Mouse (Mus musculus): ENCODE data around the gene Abhd16a. TPM values are rescaled to one million over a fixed set of nuclear protein-coding genes. Genes with fewer than 3 reads are reported as not detected.
"Not testable (repeated sequence)": the region's sequence is repeated elsewhere in the genome, so short reads cannot be mapped to it uniquely, and the experiment has no call there.

The Abhd16a gene
- polyA plus RNA-seq, 1 experiment from 2014 or later = 83.3 TPM

- H3K4me3 ChIP-seq = no peak within 1 kb of the TSS
- H3K9me3 ChIP-seq = no peaks in the 10 kb centered on the region
- H3K27me3 ChIP-seq = no peaks in the 10 kb centered on the region
- H3K27ac ChIP-seq = no peak within 1 kb of the TSS
- no peak within 1 kb of the TSS for H3K9ac ChIP-seq
- H3K36me3 ChIP-seq = peaks cover 6% of the 10 kb centered on the region; the same call in 1 of the 2 replicates
- H3K4me2 ChIP-seq (replicated peaks) = no peak within 1 kb of the TSS
- no peak for ATAC-seq (ENCODE audit: insufficient number of reproducible peaks, insufficient read depth, low FRiP score, low TSS enrichment)
- 80% methylated on average over 6 of the region's 6 CpGs for WGBS
- H3K4me1 ChIP-seq = no peaks in the 10 kb centered on the region
Observed at GRCm38 (mm10) chr17:35108097-35108496, 19.0 kb downstream of the Abhd16a start, which contains the start of gene Ly6g5c. Gene Ly6g5c, plus strand, starts transcription at chr17:35108279.

GRCm38 (mm10) chr17:35111774-35112173 is 22.7 kb downstream of the Abhd16a start:
- WGBS = 82% methylated on average over 9 of the region's 9 CpGs
- Histone ChIP-seq H3K4me2 (replicated peaks) (no peak overlapping the region), H3K36me3 (peaks cover 24% of the 10 kb centered on the region), H3K9ac (no peak overlapping the region), H3K4me3 (no peak overlapping the region), H3K27ac (no peak overlapping the region), H3K9me3 (no peaks in the 10 kb centered on the region), H3K27me3 (no peaks in the 10 kb centered on the region), H3K4me1 (no peaks in the 10 kb centered on the region)
- ATAC-seq (ENCODE audit: insufficient number of reproducible peaks, insufficient read depth, low FRiP score, low TSS enrichment) = no peak

- Histone ChIP-seq H3K4me3 (no peak within 1 kb of the TSS), H3K4me1 (peaks cover 8% of the 10 kb centered on the region), H3K27me3 (no peaks in the 10 kb centered on the region), H3K4me2 (replicated peaks) (no peak within 1 kb of the TSS), H3K36me3 (peaks cover 42% of the 10 kb centered on the region), H3K9me3 (no peaks in the 10 kb centered on the region), H3K27ac (no peak within 1 kb of the TSS), H3K9ac (no peak within 1 kb of the TSS)
- WGBS = 83% methylated on average over 8 of the region's 8 CpGs
- no peak for ATAC-seq (ENCODE audit: insufficient number of reproducible peaks, insufficient read depth, low FRiP score, low TSS enrichment)
Observed at GRCm38 (mm10) chr17:35115046-35116019, 26.3 kb downstream of the Abhd16a start, which contains the start of gene Ly6g5b. Gene Ly6g5b, minus strand, starts transcription at chr17:35115428.

GRCm38 (mm10) chr17:35120745-35121142 is 31.7 kb downstream of the Abhd16a start:
- peaks cover 43% of the 10 kb centered on the region for H3K36me3 ChIP-seq
- ATAC-seq (ENCODE audit: insufficient number of reproducible peaks, insufficient read depth, low FRiP score, low TSS enrichment) = no peak
- peak overlapping the region; percentile 90 for H3K4me2 ChIP-seq (replicated peaks)
- H3K27me3 ChIP-seq = no peaks in the 10 kb centered on the region
- 0% methylated on average over 33 of the region's 33 CpGs for WGBS
- peak overlapping the region; percentile 95 for H3K4me3 ChIP-seq
- H3K4me1 ChIP-seq = peaks cover 16% of the 10 kb centered on the region
- no peaks in the 10 kb centered on the region for H3K9me3 ChIP-seq
- H3K9ac ChIP-seq = peak overlapping the region; percentile 95
- peak overlapping the region; percentile 69 for H3K27ac ChIP-seq

- H3K4me1 ChIP-seq = peaks cover 16% of the 10 kb centered on the region
- peak within 1 kb of the TSS; percentile 95 for H3K9ac ChIP-seq
- WGBS = under 1% methylated on average over 50 of the region's 50 CpGs
- peak; percentile 94 for ATAC-seq (ENCODE audit: insufficient number of reproducible peaks, insufficient read depth, low FRiP score, low TSS enrichment)
- H3K27ac ChIP-seq = peak within 1 kb of the TSS; percentile 92
- no peaks in the 10 kb centered on the region for H3K27me3 ChIP-seq
- H3K4me3 ChIP-seq = peak within 1 kb of the TSS; percentile 95
- H3K4me2 ChIP-seq (replicated peaks) = peak within 1 kb of the TSS; percentile 90
- H3K36me3 ChIP-seq = peaks cover 38% of the 10 kb centered on the region
- H3K9me3 ChIP-seq = no peaks in the 10 kb centered on the region
Observed at GRCm38 (mm10) chr17:35121143-35121799, 32.2 kb downstream of the Abhd16a start, which contains the start of gene Gpank1. Gene Gpank1, plus strand, starts transcription at chr17:35121455.

- H3K27me3 ChIP-seq = no peaks in the 10 kb centered on the region
- peak within 1 kb of the TSS; percentile 95 for H3K9ac ChIP-seq
- peaks cover 21% of the 10 kb centered on the region for H3K4me1 ChIP-seq
- H3K27ac ChIP-seq = peak within 1 kb of the TSS; percentile 92
- H3K9me3 ChIP-seq = no peaks in the 10 kb centered on the region
- H3K36me3 ChIP-seq = peaks cover 34% of the 10 kb centered on the region
- peak; percentile 32 for ATAC-seq (ENCODE audit: insufficient number of reproducible peaks, insufficient read depth, low FRiP score, low TSS enrichment)
- WGBS = under 1% methylated on average over 19 of the region's 19 CpGs
- H3K4me3 ChIP-seq = peak within 1 kb of the TSS; percentile 95
- peak within 1 kb of the TSS; percentile 90 for H3K4me2 ChIP-seq (replicated peaks)
Observed at GRCm38 (mm10) chr17:35121871-35122303, 32.8 kb downstream of the Abhd16a start, which contains the start of gene Csnk2b. Gene Csnk2b, minus strand, starts transcription at chr17:35122053.

GRCm38 (mm10) chr17:35123287-35123686 is 34.2 kb downstream of the Abhd16a start:
- WGBS = 89% methylated on average over 9 of the region's 9 CpGs
- peaks cover 29% of the 10 kb centered on the region for H3K4me1 ChIP-seq
- not testable (repeated sequence) for ATAC-seq (ENCODE audit: insufficient number of reproducible peaks, insufficient read depth, low FRiP score, low TSS enrichment); H3K9me3 ChIP-seq; H3K27ac ChIP-seq; H3K9ac ChIP-seq; H3K27me3 ChIP-seq; H3K4me2 ChIP-seq (replicated peaks); H3K4me3 ChIP-seq
- peaks cover 23% of the 10 kb centered on the region for H3K36me3 ChIP-seq

GRCm38 (mm10) chr17:35124261-35124896 is 35.3 kb downstream of the Abhd16a start:
- H3K4me3 ChIP-seq; H3K4me2 ChIP-seq (replicated peaks); H3K9me3 ChIP-seq; H3K9ac ChIP-seq; H3K27me3 ChIP-seq; ATAC-seq (ENCODE audit: insufficient number of reproducible peaks, insufficient read depth, low FRiP score, low TSS enrichment); H3K27ac ChIP-seq: not testable (repeated sequence)
- 95% methylated on average over 12 of the region's 12 CpGs for WGBS
- peaks cover 21% of the 10 kb centered on the region; the same call in 1 of the 2 replicates for H3K36me3 ChIP-seq
- H3K4me1 ChIP-seq = peaks cover 34% of the 10 kb centered on the region

GRCm38 (mm10) chr17:35125081-35125480 is 36.0 kb downstream of the Abhd16a start:
- Histone ChIP-seq H3K9me3 (no peaks in the 10 kb centered on the region), H3K27ac (no peak overlapping the region), H3K4me1 (peaks cover 29% of the 10 kb centered on the region), H3K27me3 (no peaks in the 10 kb centered on the region), H3K36me3 (peaks cover 25% of the 10 kb centered on the region; the same call in 1 of the 2 replicates), H3K4me2 (replicated peaks) (peak overlapping the region; percentile 67; the same call in 1 of the 2 replicates), H3K4me3 (peak overlapping the region; percentile 69; the same call in 1 of the 2 replicates), H3K9ac (peak overlapping the region; percentile 78; the same call in 1 of the 2 replicates)
- 82% methylated on average over 1 of the region's 1 CpGs for WGBS
- no peak for ATAC-seq (ENCODE audit: insufficient number of reproducible peaks, insufficient read depth, low FRiP score, low TSS enrichment)

GRCm38 (mm10) chr17:35125578-35125977 is 36.5 kb downstream of the Abhd16a start:
- Histone ChIP-seq H3K36me3 (peaks cover 29% of the 10 kb centered on the region; the same call in 1 of the 2 replicates), H3K27me3 (no peaks in the 10 kb centered on the region), H3K4me1 (peaks cover 24% of the 10 kb centered on the region), H3K4me3 (peak overlapping the region; percentile 69), H3K9ac (peak overlapping the region; percentile 78), H3K9me3 (no peaks in the 10 kb centered on the region), H3K4me2 (replicated peaks) (peak overlapping the region; percentile 67), H3K27ac (no peak overlapping the region)
- 32% methylated on average over 6 of the region's 6 CpGs for WGBS
- no peak for ATAC-seq (ENCODE audit: insufficient number of reproducible peaks, insufficient read depth, low FRiP score, low TSS enrichment)

GRCm38 (mm10) chr17:35126206-35126611 is 37.1 kb downstream of the Abhd16a start, which contains the start of gene D17H6S53E:
Gene D17H6S53E, plus strand, starts transcription at chr17:35126373.
- H3K36me3 ChIP-seq = peaks cover 29% of the 10 kb centered on the region; the same call in 1 of the 2 replicates

More at GRCm38 (mm10) chr17:35126206-35126611, 37.1 kb downstream of the Abhd16a start, which contains the start of gene D17H6S53E:
- Histone ChIP-seq H3K9ac (peak within 1 kb of the TSS; percentile 78), H3K27ac (peak within 1 kb of the TSS; percentile 80), H3K4me3 (peak within 1 kb of the TSS; percentile 69), H3K4me1 (peaks cover 24% of the 10 kb centered on the region), H3K9me3 (no peaks in the 10 kb centered on the region), H3K27me3 (no peaks in the 10 kb centered on the region), H3K4me2 (replicated peaks) (peak within 1 kb of the TSS; percentile 67)
- peak; percentile 29 for ATAC-seq (ENCODE audit: insufficient number of reproducible peaks, insufficient read depth, low FRiP score, low TSS enrichment)
- under 1% methylated on average over 36 of the region's 36 CpGs for WGBS
